Mouse (Mus musculus) gastrocnemius, postnatal 14 days (tissue): ENCODE results near the gene Olfr1325. TPM values are rescaled to one million over a fixed set of nuclear protein-coding genes. Genes with fewer than 3 reads are reported as not detected.
"Not testable (repeated sequence)": the region's sequence is repeated elsewhere in the genome, so short reads cannot be mapped to it uniquely, and the experiment has no call there.

Experiments
- DNase-seq: peaks from one replicate; pipeline ENCODE4 v3.0.0; 2021; ENCODE audit warnings: mixed read lengths
- intact Hi-C: fragments of 180-260 bp; cut with DNase I; formaldehyde crosslinking; loops from one replicate; pipeline ENCODE4 v1.15.1; 2025; ENCODE audit warnings: low total_unique reads
- long read RNA-seq, 2 experiments: library from polyadenylated mRNA; stranded (forward); transcript quantifications; one replicate each; pipeline ENCODE4 v2.0.0; 2021
- total RNA-seq, 2 experiments: library from RNA; stranded (reverse); gene quantifications; 2 replicates each; pipeline ENCODE4 v1.2.3; 2021

Gene Olfr1325
- not detected for total RNA-seq
- long read RNA-seq, experiment 1 = 0 reads
- long read RNA-seq, experiment 2 = 0 reads

DNA sequence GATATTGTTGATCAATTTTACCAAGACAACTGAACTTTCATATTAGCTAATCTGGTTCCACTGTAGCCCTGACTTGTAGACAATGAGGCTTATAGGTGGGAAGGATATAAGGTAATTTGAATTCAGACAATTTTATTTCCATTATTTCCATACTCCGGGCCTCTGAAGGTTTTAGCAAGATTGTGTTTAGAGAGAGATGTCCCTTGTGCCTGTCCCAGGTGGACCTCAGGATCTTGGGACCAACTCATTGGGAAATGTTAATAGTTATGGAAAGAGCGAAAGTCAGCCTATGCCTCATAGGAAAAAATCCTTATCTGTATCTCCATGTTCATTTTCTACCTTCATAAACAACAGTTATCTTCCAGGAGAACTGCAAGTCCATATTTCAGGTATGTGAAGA, at the start of gene Olfr1325:
Olfr1325 (plus strand) TSS at position 301 of the 400 bp plus-strand sequence.
- intact Hi-C loops = no loop called here
- DNase-seq = no peak

DNA sequence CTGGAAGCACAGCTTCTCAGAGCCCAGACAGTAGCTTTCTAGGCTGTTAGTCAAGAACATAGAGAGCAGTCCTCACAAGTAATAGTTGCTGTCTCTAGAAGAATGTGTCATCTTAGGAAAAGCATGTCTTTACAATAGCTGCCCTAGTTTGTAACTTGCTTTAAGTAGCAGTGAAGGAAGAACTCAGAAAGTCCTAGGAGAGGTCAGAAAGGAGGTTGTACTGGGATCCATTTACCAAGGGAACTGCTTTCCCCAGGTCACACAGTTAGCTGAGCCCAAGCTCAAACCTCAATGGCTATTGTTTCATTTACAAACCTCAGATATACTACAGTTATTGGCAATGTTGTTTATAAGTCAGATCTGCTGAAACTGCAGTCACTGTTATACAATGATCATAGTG, 17.7 kb upstream of the Olfr1325 start, which contains the start of gene Olfr1326-ps1:
Olfr1326-ps1 (minus strand) TSS at position 101 of the 400 bp plus-strand sequence.
- intact Hi-C loops = no loop called here
- no peak for DNase-seq

DNA sequence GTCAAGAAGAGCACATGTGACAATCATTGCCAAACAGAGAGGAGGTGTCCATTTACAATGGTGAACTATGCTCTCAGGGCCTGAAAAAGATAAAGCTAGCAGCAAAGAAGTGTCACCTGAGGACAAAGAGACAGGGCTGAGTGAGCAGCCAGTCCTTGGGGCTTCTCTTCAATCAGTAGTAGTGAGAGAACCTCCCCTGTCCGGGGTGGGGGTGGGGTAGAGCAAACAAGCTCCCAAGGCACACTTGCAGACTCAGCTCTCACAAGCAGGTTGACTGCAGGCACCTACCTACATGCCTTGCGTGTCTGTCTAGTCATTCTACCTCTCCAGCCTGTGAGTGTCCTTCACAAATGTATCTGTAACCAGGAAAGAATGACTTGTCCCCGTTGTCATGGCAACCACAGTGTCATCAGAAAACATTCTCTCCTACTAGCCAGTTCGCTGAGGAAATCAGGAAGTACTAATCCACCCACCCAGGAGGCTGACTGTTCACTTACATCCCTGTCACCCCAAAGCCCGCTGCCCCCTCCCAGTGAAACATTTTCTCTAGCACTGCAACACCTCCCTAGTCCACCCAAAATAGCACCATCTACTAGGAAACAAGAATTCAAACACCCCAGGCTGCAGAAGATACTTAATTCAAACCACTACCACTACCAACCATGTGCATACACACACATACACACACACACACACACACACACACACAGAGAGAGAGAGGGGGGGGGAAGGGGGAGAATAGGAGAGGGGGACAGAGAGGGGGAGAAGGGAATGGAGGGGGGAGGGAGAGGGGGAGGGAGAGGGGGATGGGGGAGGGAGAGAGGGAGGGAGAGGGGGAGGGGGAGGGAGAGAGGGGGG, 53.2 kb downstream of the Olfr1325 start, which contains the start of gene Gm5640:
Gm5640 (minus strand) TSS at position 170 of the 858 bp plus-strand sequence.
- DNase-seq, intact Hi-C loops: not testable (repeated sequence)

DNA sequence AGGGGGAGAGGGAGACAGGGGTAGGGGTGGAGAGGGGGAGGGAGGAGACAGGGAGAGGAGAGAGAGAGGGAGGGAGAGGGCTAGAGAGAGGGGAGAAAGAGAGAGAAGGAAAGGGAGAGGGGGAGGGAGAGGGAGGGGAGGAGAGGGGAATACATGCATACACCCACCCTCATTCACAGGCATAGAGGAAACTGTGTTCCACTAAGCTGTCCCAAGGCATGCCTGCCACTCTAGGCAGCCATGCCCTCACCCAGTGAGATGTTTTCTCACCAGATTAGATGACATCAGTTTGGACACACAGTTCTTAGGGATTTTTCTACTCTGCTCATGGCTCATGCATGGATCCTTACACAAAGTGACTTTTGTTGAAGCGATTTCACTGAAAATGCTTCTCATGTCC, 53.9 kb downstream of the Olfr1325 start:
- DNase-seq, intact Hi-C loops: not testable (repeated sequence)

Other genes starting within 250 kb of the Olfr1325 start
- gene Lage3, start 239.1 kb upstream of the Olfr1325 start, total RNA-seq = 10 to 100 TPM; 36.1 to 36.3 TPM
- 10 to 100 TPM; 43.5 to 46.7 TPM for gene Ubl4a, start 219.5 kb upstream of the Olfr1325 start, total RNA-seq
- gene Slc10a3, start 219.3 kb upstream of the Olfr1325 start, total RNA-seq = 1 to 10 TPM; 3.9 to 4.1 TPM
- gene Fam3a, start 199.4 kb upstream of the Olfr1325 start, total RNA-seq = 10 to 100 TPM; 14.1 to 17.7 TPM
- gene Ikbkg, start 199.4 kb upstream of the Olfr1325 start, total RNA-seq = 10 to 100 TPM; 21.9 to 23.5 TPM
- gene G6pdx, start 163.5 kb upstream of the Olfr1325 start, total RNA-seq = 1 to 10 TPM; 4.7 to 5.7 TPM
- not detected for gene Gm6880, start 111.3 kb upstream of the Olfr1325 start, total RNA-seq
- gene Olfr1326-ps1, start 17.8 kb upstream of the Olfr1325 start, total RNA-seq = not detected
- gene Gm5640, start 53.0 kb downstream of the Olfr1325 start, total RNA-seq = not detected
- not detected for gene Gm6890, start 148.2 kb downstream of the Olfr1325 start, total RNA-seq
- not detected for gene Gm5936, start 244.5 kb downstream of the Olfr1325 start, total RNA-seq